Mouse (Mus musculus): ENCODE data around the gene Cxcl3.
"Not testable (repeated sequence)": the region's sequence is repeated elsewhere in the genome, so short reads cannot be mapped to it uniquely, and the experiment has no call there.

Cxcl3 gene

DNA sequence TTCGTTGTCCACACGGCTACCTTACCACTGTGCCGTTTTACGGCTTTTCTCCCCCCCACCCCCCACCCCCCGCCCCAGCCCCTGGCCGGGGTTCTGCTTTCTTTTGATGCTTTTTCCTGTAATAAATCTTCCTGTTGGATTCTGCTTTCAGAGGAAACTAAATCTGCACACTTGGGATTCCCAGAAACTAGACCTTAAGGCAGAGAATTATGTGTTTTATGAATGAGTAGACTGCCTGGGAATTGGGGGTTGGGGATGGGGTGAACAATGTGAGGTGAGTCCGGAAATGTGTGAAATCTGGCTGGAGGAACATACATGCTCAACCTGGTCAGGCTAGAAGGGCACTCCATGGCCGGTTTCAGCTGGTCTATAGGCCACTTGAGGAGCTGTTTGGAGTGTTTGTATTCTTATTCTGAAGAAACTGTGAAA is 4.2 kb downstream of the Cxcl3 start:
- DNase-seq (ENCODE audit: low spot score in 2 of 2) = no peak

DNA sequence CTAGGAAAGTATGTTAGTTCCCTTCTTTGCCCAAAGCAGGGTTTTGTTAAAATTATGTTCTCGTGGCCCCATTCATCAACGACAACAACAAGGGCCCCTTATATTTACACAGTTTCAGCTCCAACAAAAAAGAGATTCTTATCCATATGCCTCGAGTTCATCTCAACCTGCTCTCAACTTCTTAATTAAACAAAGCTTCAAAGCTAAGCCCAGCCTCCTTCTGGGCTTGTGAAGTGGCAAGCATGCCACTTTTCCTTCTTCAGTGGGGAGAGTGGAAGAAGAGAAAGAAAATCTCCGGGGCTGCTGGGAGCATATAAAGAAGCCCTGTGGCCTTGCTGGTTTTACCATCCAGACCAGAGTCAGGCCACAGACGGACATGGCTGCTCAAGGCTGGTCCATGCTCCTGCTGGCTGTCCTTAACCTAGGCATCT is 8.3 kb downstream of the Cxcl3 start, which contains the start of gene Cxcl15:
TSS of gene Cxcl15 (plus strand) at position 340 of the 431 bp plus-strand sequence.
- no peak for DNase-seq (ENCODE audit: low spot score in 2 of 2)

DNA sequence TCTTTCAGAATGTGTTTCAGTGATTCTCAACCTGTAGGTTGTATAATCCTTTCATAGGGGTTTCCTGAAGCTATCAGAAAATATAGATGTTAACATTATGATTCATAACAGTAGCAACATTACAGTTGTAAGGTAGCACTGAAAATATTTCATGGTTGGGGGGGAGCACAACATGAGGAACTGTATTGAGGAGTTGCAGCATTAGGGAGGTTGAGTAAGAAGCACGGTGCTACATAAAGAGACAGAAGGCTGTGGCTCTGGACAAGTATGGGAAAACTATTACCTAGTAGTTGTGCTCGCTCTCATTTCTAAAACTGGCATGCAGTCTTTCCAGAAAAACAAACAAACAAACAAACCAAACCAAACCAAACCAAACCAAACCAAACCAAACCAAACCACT is 9.5 kb downstream of the Cxcl3 start:
- not testable (repeated sequence) for DNase-seq (ENCODE audit: low spot score in 2 of 2)

DNA sequence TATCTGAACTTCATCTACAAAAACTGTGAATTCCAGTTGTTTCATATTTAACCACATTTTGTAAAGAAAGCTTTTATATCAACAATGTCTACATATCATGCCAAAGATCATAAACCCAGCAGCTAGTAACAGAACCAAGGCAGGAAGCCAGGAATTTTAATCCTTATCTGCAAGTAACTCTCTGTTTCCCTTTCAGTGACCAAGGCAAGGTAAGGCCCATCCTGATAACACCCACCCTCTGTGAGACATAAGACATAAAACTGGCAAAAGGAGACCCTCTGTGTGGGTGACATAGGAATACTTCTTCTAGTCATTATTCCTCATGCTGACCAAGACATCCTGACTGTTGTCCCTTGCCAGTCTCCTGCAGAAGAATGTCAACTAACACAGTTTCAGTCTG is 18.7 kb downstream of the Cxcl3 start:
- DNase-seq (ENCODE audit: low spot score in 2 of 2) = no peak

DNA sequence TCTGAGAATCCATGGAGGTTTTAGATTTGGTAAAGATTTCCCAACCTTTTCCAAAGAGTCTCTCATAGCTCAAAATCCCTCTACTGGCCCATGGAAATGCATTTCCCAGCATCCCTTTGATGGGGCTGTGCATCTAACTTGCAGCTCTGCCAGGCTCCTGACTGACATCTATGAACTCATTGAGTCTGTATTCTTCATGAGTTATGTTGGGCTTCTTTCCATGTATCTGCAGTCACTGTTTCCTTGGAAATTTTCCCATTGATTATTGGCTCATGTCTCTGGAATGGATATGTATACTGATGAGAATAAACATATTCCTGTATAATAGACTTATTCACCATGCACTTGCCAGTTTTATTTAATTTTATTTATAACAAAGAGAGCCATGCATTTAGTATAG is 20.1 kb downstream of the Cxcl3 start:
- DNase-seq (ENCODE audit: low spot score in 2 of 2) = no peak

DNA sequence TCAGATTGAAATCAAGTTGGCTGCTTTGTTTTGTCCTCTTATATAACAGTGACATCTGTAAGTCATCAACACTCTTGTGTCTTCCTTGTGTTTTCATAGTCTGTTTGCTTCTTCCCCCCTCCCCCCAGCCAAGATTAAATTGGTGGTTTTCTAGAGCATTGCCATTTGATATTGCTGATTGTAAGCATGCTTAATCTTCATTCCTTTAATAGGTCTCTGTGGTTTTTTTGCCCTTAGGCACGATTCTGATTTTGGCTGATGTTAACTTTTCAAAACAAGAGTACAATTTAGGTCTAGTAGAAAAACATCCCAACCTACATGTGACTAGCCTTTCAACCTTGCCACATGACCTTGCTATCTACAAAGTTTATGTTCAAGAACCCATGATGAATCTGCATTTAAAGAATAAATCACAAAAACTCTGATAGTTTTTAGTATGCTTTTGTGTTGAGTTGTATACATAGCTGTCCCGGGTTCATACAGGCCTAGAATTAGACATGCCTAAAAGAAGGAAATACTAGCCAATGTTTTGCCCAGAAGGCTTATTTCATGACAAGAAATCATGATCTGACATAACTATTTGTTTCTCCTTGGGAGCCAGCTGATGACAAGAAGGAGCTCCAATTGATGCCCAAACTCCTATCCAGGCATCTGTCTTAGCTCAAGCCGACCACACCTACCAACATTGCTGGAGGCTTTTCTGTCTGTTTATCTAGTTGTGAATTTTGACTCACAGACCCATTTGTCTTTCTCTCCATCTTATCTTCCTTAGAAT is 21.5 kb downstream of the Cxcl3 start:
- no peak for DNase-seq (ENCODE audit: low spot score in 2 of 2)

DNA sequence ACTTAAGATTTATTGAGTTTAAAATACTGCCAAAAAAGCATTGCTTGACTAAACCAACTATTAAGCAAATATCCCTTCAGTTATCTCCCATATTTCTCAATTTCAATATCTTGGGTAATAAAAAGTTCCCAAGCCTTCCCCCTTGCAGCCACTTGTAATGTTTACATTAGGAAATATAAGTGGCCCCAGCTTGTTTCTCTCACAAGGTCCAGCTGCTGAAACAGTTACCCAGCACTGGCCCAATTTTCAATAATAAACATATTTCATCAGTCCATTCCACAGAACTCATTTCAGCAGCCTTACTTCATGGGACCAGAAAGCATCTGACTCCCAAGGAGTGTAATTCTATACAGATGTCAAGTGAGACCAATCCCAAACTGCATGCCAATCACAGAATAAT is 33.9 kb downstream of the Cxcl3 start:
- no peak for DNase-seq (ENCODE audit: low spot score in 2 of 2)

DNA sequence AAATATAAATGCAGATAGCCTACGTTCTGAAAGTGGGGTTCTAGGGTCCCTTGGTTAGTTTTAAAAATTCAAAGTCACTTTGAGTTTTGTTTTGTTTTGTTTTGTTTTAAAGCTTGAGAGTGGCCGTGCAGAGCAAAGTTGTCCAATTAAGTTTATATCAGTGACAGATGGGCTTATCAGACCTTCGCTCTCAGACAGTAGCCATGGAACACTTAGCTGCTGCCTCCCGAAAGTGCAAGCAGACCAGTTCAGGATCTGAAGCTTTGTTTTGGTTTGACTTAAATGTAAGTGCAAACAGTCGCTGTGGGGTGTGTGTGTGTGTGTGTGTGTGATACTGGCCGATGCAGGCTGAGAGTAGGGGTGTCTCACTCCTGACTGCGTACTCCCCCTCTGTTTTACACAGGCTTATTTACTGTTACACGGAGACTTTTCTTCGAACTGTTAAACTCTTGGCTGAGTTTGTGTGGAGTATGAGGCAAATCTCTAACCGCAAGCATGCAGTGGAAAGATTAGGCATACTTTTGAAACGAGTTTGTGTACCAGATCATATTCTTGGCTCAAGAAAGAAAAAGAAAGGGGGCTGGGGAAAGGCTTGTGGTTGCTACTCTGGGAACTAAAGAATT is 46.4 kb downstream of the Cxcl3 start:
- no peak for DNase-seq (ENCODE audit: low spot score in 2 of 2)

DNA sequence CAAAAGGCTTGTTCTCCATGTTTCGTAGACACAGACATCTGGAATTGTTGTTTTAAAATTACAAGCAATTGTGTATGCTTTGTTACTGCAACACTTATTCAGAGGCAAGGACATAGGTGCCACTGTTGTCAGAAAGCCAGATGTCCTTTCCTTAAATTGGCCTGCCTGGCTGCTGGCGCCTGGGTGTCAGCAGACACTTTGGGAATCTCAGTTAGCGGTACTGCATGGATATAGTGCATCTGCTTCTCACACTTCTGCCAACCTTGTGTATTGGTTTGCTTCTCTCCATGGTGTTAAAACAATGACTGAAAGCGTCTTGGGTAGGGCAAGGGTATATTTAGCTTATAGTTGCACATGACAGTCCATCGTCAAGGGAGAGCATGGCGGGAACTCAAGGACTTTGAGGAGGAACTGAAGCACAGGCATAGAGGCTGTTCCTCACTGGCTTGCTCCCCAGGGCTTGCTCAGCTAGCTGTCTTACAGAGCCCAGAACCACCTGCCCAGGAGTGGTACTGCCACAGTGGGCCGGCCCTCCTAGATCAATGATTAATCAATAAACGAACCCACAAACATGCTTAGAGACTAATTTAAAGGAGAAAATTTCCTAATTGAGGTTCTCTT is 47.0 kb downstream of the Cxcl3 start:
- no peak for DNase-seq (ENCODE audit: low spot score in 2 of 2)

DNA sequence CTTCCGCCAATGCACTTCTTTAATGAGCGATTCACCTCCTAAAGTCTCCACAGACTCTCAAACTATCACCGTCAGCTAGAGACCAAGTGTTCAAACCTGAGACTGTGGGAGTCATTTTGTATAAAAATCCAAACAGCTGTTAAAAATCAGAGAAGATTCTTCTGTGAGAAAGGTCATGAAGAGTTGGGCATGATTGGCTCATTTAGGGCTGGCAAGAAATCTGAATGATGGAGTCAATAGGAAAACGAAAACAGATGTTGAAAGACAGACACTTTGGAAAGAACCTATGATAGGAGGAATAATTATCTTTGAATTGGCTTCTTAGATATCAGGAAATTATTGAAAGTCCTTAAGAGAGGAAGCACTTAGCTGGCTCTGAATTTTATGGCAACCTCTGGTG is 48.5 kb downstream of the Cxcl3 start:
- no peak for DNase-seq (ENCODE audit: low spot score in 2 of 2)

DNA sequence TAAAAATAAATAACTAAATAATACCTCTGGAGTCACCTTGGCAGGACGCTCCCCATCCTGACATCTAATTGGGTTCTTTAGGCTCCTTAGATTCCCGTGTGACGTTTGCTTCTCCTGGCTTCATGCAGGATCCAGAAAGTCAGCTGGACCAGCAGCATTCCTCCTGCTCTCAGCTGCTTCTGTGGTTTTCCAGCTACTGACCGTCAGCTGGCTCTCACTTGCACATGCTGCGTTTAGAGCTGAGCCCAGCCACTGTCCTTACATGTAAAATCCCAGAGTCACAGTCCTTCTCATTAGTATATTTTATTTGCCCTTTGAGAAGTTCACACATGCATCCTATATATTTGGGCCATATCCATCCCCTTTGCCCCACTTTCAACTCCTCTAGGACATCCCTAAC is 52.7 kb downstream of the Cxcl3 start:
- DNase-seq (ENCODE audit: low spot score in 2 of 2) = no peak

Data from natural killer cell, adult 2 months (primary cell).